Mouse (Mus musculus) spleen, adult 12 weeks (tissue): ENCODE measurements at regions not wholly inside any gene's neighbourhood (a gene's known extent, or its start where the extent isn't known, plus 50 kb on each side); places are given as distances from the start of the nearest gene placed in this dataset.
A peak's percentile ranks its signal among the peaks of the same experiment; 100 is the strongest.

Source experiments
- DNase-seq: peaks from one replicate; pipeline ENCODE4 v3.0.0; 2022; ENCODE audit warnings: low spot score

- no peak for DNase-seq
Observed at GRCm38 (mm10) chr9:40617676-40618062, 52.7 kb upstream of the Gm21915 start.

- DNase-seq: no peak
Observed at GRCm38 (mm10) chr9:40617036-40617675, 53.3 kb upstream of the Gm21915 start.

GRCm38 (mm10) chr9:40616426-40617035 is 53.9 kb upstream of the Gm21915 start:
- DNase-seq: peak; percentile 5

- DNase-seq: no peak
Observed at GRCm38 (mm10) chr9:40615891-40616290, 54.5 kb upstream of the Gm21915 start.

- DNase-seq: no peak
Observed at GRCm38 (mm10) chr9:40614071-40614470, 56.3 kb upstream of the Gm21915 start.

GRCm38 (mm10) chr9:40613182-40613581 is 57.2 kb upstream of the Gm21915 start:
- DNase-seq: no peak

- DNase-seq: no peak
Observed at GRCm38 (mm10) chr9:40612755-40613154, 57.7 kb upstream of the Gm21915 start.

- no peak for DNase-seq
Observed at GRCm38 (mm10) chr9:40612312-40612711, 58.1 kb upstream of the Gm21915 start.

GRCm38 (mm10) chr9:40611626-40612025 is 58.8 kb upstream of the Gm21915 start:
- DNase-seq: no peak

GRCm38 (mm10) chr9:40608596-40608995 is 61.8 kb upstream of the Gm21915 start:
- no peak for DNase-seq

- no peak for DNase-seq
Observed at GRCm38 (mm10) chr9:40607941-40608340, 62.5 kb upstream of the Gm21915 start.

- no peak for DNase-seq
Observed at GRCm38 (mm10) chr9:40603521-40603920, 66.9 kb upstream of the Gm21915 start.

GRCm38 (mm10) chr9:40598431-40598831 is 67.2 kb upstream of the Gramd1b start:
- no peak for DNase-seq

GRCm38 (mm10) chr9:40587421-40587820 is 56.2 kb upstream of the Gramd1b start:
- DNase-seq: no peak

- DNase-seq: no peak
Observed at GRCm38 (mm10) chr9:40586581-40586980, 55.4 kb upstream of the Gramd1b start.

- peak; percentile 9 for DNase-seq
Observed at GRCm38 (mm10) chr9:40583554-40583953, 52.4 kb upstream of the Gramd1b start.

- no peak for DNase-seq
Observed at GRCm38 (mm10) chr9:40581854-40582253, 50.7 kb upstream of the Gramd1b start.
